Mouse (Mus musculus): Measurements from ENCODE around the gene Nacc2.

GRCm38 (mm10) chr2:26044216-26044615, 78.8 kb downstream of the Nacc2 start:
- no peak for TF ChIP-seq CTCF (IDR thresholded peaks at IDR 0.05; ENCODE audit: extremely low read depth, insufficient read depth, insufficient read length, insufficient replicate concordance)
- TF ChIP-seq POLR2A (IDR thresholded peaks at IDR 0.05; ENCODE audit: low read depth, low read length), result no peak

All from spleen, adult 2 months (tissue).